Mouse (Mus musculus) megakaryocyte, embryonic 14.5 days (primary cell): ENCODE data around the gene Nup153.

Experiments used
- FLI1 ChIP-seq: IDR thresholded peaks from 2 replicates; pipeline ENCODE4 v1.6.1; 2012; ENCODE audit warnings: low read length, inconsistent platforms, mixed read lengths
- GATA1 ChIP-seq: IDR thresholded peaks from 3 replicates; pipeline ENCODE4 v1.6.1; 2012; ENCODE audit warnings: mixed read lengths, low read length, inconsistent platforms, borderline replicate concordance

- no peak for TF ChIP-seq GATA1
- TF ChIP-seq FLI1 = no peak
Measured at GRCm38 (mm10) chr13:46633320-46634132, 94.2 kb downstream of the Nup153 start.
